Comparison of ENCODE assay signal across 22 mouse cellular contexts in genomic region chr12:32087339-32087738, GRCm38 (mm10). TPM values are rescaled to one million over a fixed set of nuclear protein-coding genes. Genes with fewer than 3 reads are reported as not detected.
DNase-seq lines count a peak whose midpoint lies in the region; ATAC-seq and TF ChIP-seq lines count a peak whose summit lies in the region.
"Had no signal": no experiment of that assay in that cellular context is flagged by ENCODE, and none has a peak within 500 bp of the region (broad histone marks: within the 10 kb centered on the region; RNA-seq: fewer than 3 reads in every experiment).

No protein-coding gene starts in this region.

- no peaks in the 10 kb centered on the region for H3K36me3 ChIP-seq in CH12.LX (replicated peaks in 1 of 2; ENCODE audit: control insufficient read depth in 1 of 2, insufficient read depth in 1 of 2, low read length in 1 of 2)
- H3K36me3 ChIP-seq: embryonic facial prominence, embryonic 12.5 days; limb, embryonic 10.5 days had no signal

- no peak; the same call in 1 of the 2 replicates for TF ChIP-seq RAD21 in CH12.LX (IDR thresholded peaks at IDR 0.05; ENCODE audit: low read depth, low read length)

- intact Hi-C loops in left cerebral cortex, postnatal 14 days (cut with DNase I): no loop called here

- dilution Hi-C loops in CH12.LX (cut with MboI; ENCODE audit: extremely low pct_ligation_motif_present, extremely low pct_unique_long_range_greater_than_20kb, low sequenced_read_pairs): no loop called here

- H3K27me3 ChIP-seq in CH12.LX (replicated peaks): no peaks in the 10 kb centered on the region
- H3K27me3 ChIP-seq: embryonic facial prominence, embryonic 12.5 days; megakaryocyte, embryonic 14.5 days; Patski had no signal

- no peak overlapping the region for H3K4me3 ChIP-seq in CH12.LX (replicated peaks in 1 of 3; ENCODE audit: low read depth in 2 of 3, low read length in 2 of 3, poor library complexity in 1 of 3)
- H3K4me3 ChIP-seq: embryonic facial prominence, embryonic 12.5 days; limb, embryonic 10.5 days; megakaryocyte, embryonic 14.5 days had no signal

- no peak for TF ChIP-seq POLR2A in CH12.LX (IDR thresholded peaks at IDR 0.05; ENCODE audit: low read depth, low read length)

- H3K27ac ChIP-seq in CH12.LX (ENCODE audit: insufficient read depth, low read depth): no peak overlapping the region
- H3K27ac ChIP-seq: embryonic facial prominence, embryonic 12.5 days; hindbrain, embryonic 14.5 days; limb, embryonic 10.5 days; liver, embryonic 14.5 days had no signal

- peaks cover 14% of the 10 kb centered on the region for H3K9me3 ChIP-seq in CH12.LX (replicated peaks; ENCODE audit: low read length)

- peaks cover 4 to 31% of the 10 kb centered on the region in 2 experiments; a peak in 2 of 4 replicates for H3K4me1 ChIP-seq in CH12.LX (ENCODE audit: control insufficient read depth in 1 of 2, insufficient read depth in 2 of 2)
- H3K4me1 ChIP-seq: embryonic facial prominence, embryonic 12.5 days; limb, embryonic 10.5 days had no signal

- peak; percentile 77 for TF ChIP-seq EP300 in CH12.LX (IDR thresholded peaks at IDR 0.05; ENCODE audit: low read length)

- peak; percentile 26 to 32 for DNase-seq in spleen, postnatal 36 days (ENCODE audit: low spot score in 2 of 2)
- DNase-seq in spleen, postnatal 14 days (ENCODE audit: low spot score in 2 of 2): no peak
- peak; percentile 54 for DNase-seq in CH12.LX (ENCODE audit: extremely low read depth)
- DNase-seq in naive thymus-derived CD4-positive, alpha-beta T cell, adult 2 months (ENCODE audit: low read depth): peak; percentile 12
- no peak for DNase-seq in left cerebral cortex, postnatal 14 days (ENCODE audit: low spot score in 2 of 2)
- no peak for DNase-seq in ovary, postnatal 14 days (ENCODE audit: low spot score)
- DNase-seq in kidney, postnatal 36 days: no peak
- DNase-seq: adrenal gland, adult 8-10 months; cerebellum, adult 9-10 months; gastrocnemius, postnatal 36 days; kidney, adult 8-10 months; kidney, postnatal 25 days had no signal

- H3K9ac ChIP-seq in CH12.LX (ENCODE audit: insufficient read depth, low read depth): no peak overlapping the region
- H3K9ac ChIP-seq: embryonic facial prominence, embryonic 12.5 days; hindbrain, embryonic 14.5 days; liver, embryonic 14.5 days had no signal

- in situ Hi-C loops in CH12.LX (cut with MboI; ENCODE audit: low pct_ligation_motif_present, low pct_unique_long_range_greater_than_20kb, low sequenced_read_pairs): no loop called here

- ATAC-seq in common myeloid progenitor, adult 5-6 weeks (replicated peaks; ENCODE audit: low read depth, poor library complexity, severe bottlenecking): peak; percentile 68
- ATAC-seq: forebrain, embryonic 16.5 days; lung, postnatal 0 days; Patski had no signal

- TF ChIP-seq CTCF in CH12.LX (conservative IDR thresholded peaks at IDR 0.05 in 1 of 2, IDR thresholded peaks at IDR 0.05 in 1 of 2; ENCODE audit: low read depth in 2 of 2, low read length in 2 of 2): no peak

- H3K79me2 ChIP-seq in CH12.LX (replicated peaks; ENCODE audit: control insufficient read depth, extremely low read depth, insufficient read depth, poor library complexity, severe bottlenecking): no peaks in the 10 kb centered on the region

- peak overlapping the region; percentile 27; the same call in 1 of the 2 replicates for H3K4me2 ChIP-seq in CH12.LX (ENCODE audit: insufficient read depth, low read depth, poor library complexity, severe bottlenecking)
- H3K4me2 ChIP-seq: embryonic facial prominence, embryonic 12.5 days; heart, embryonic 11.5 days; hindbrain, embryonic 14.5 days had no signal

TF ChIP-seq in CH12.LX, 34 proteins besides CTCF, POLR2A, EP300 and RAD21:
- TF ChIP-seq CHD2 (IDR thresholded peaks at IDR 0.05; ENCODE audit: low read length) (0 out of 2 replicates have a peak, but pooled peaks have one; percentile 30), USF2 (conservative IDR thresholded peaks at IDR 0.05; ENCODE audit: low read depth, low read length) (no peak), SMC3 (IDR thresholded peaks at IDR 0.05; ENCODE audit: low read depth, low read length) (no peak; the same call in 1 of the 2 replicates), TCF12 (IDR thresholded peaks at IDR 0.05; ENCODE audit: low read depth, low read length) (no peak), USF1 (IDR thresholded peaks at IDR 0.05; ENCODE audit: low read depth, low read length) (no peak), POLR2AphosphoS2 (IDR thresholded peaks at IDR 0.05; ENCODE audit: low read depth, low read length) (no peak), HCFC1 (IDR thresholded peaks at IDR 0.05; ENCODE audit: low read depth, low read length) (no peak), MYC (IDR thresholded peaks at IDR 0.05; ENCODE audit: low read depth, low read length) (0 out of 2 replicates have a peak, but pooled peaks have one; percentile 22), MAFK (IDR thresholded peaks at IDR 0.05; ENCODE audit: insufficient replicate concordance, low read length) (0 out of 2 replicates have a peak, but pooled peaks have one; percentile 5), MXI1 (IDR thresholded peaks at IDR 0.05; ENCODE audit: low read depth, low read length) (no peak), CHD1 (IDR thresholded peaks at IDR 0.05; ENCODE audit: low read depth, low read length) (no peak), BHLHE40 (IDR thresholded peaks at IDR 0.05; ENCODE audit: low read depth, low read length) (peak; percentile 61), KAT2A (IDR thresholded peaks at IDR 0.05; ENCODE audit: insufficient replicate concordance, low read length) (no peak), RCOR1 (conservative IDR thresholded peaks at IDR 0.05; ENCODE audit: low read depth, low read length) (no peak), JUND (conservative IDR thresholded peaks at IDR 0.05; ENCODE audit: low read depth, low read length) (no peak), ZMIZ1 (IDR thresholded peaks at IDR 0.05; ENCODE audit: low read depth, low read length) (no peak), ZNF384 (IDR thresholded peaks at IDR 0.05; ENCODE audit: low read depth, low read length) (no peak), MAZ (IDR thresholded peaks at IDR 0.05; ENCODE audit: low read depth, low read length) (no peak), NRF1 (IDR thresholded peaks at IDR 0.05; ENCODE audit: low read depth, low read length) (no peak), JUN (IDR thresholded peaks at IDR 0.05; ENCODE audit: insufficient read depth, low read depth, low read length) (no peak), ZKSCAN1 (IDR thresholded peaks at IDR 0.05; ENCODE audit: borderline replicate concordance, low read depth, low read length) (no peak), TBP (conservative IDR thresholded peaks at IDR 0.05; ENCODE audit: low read depth, low read length) (no peak), UBTF (IDR thresholded peaks at IDR 0.05; ENCODE audit: low read depth, low read length) (no peak), GABPA (IDR thresholded peaks at IDR 0.05; ENCODE audit: insufficient replicate concordance, low read depth, low read length) (no peak), ELF1 (IDR thresholded peaks at IDR 0.05; ENCODE audit: low read depth, low read length) (0 out of 2 replicates have a peak, but pooled peaks have one; percentile 2), ETS1 (conservative IDR thresholded peaks at IDR 0.05; ENCODE audit: low read depth, low read length) (0 out of 2 replicates have a peak, but pooled peaks have one; percentile 22), PAX5 (IDR thresholded peaks at IDR 0.05; ENCODE audit: low read length) (no peak), SIN3A (IDR thresholded peaks at IDR 0.05; ENCODE audit: low read length) (peak; percentile 44; the same call in 1 of the 2 replicates), ZC3H11A (IDR thresholded peaks at IDR 0.05; ENCODE audit: low read depth, low read length) (no peak), MEF2A (IDR thresholded peaks at IDR 0.05; ENCODE audit: borderline replicate concordance, low read depth, low read length) (no peak; the same call in 1 of the 2 replicates), E2F4 (IDR thresholded peaks at IDR 0.05; ENCODE audit: insufficient replicate concordance, low read depth, low read length) (no peak), IRF4 (IDR thresholded peaks at IDR 0.05; ENCODE audit: low read depth, low read length) (peak; percentile 58), MAX (IDR thresholded peaks at IDR 0.05; ENCODE audit: low read length) (0 out of 2 replicates have a peak, but pooled peaks have one; percentile 50)

RNA-seq across cellular contexts. Expression of gene Prkar2b, which starts 26.2 kb away (rescaled TPM):
- total RNA-seq in CH12.LX (2012; rRNA removed) (2.4 and 2.5 TPM in 2 replicates), CH12.LX (2014; rRNA removed) (6.1 and 6.3 TPM in 2 replicates)
- polyA plus RNA-seq in CH12.LX (2012; ENCODE audit: insufficient read length, low read depth): 2.9 and 4.9 TPM in 2 replicates
- total RNA-seq in common myeloid progenitor, adult 5-6 weeks (2017): 110 and 124 TPM in 2 replicates
- total RNA-seq in left cerebral cortex, postnatal 14 days (2021): 100 to 1,000 TPM; 108 to 113 TPM

Comparison
In these comparisons a context has a peak if more than half of its experiments do, and no peak if none do; other contexts are left out.
1. DNase-seq: peak in spleen, postnatal 36 days (2 of 2), CH12.LX (single experiment) and naive thymus-derived CD4-positive, alpha-beta T cell, adult 2 months (single experiment); none in spleen, postnatal 14 days (0 of 2), left cerebral cortex, postnatal 14 days (0 of 2), ovary, postnatal 14 days (single experiment) and kidney, postnatal 36 days (0 of 2).
2. RNA of gene Prkar2b, which starts 26.2 kb away (total RNA-seq): 108 to 113 TPM in left cerebral cortex, postnatal 14 days and 110 to 124 TPM in common myeloid progenitor, adult 5-6 weeks; 2.4 to 6.3 TPM in CH12.LX; every median in the first group is over 10 times any median in the second.